Mouse (Mus musculus): ENCODE measurements around the gene Hoxc13.

- TF ChIP-seq CTCF (IDR thresholded peaks at IDR 0.05; ENCODE audit: control insufficient read depth, insufficient read depth, insufficient read length) (no peak), CEBPB (IDR thresholded peaks at IDR 0.05; ENCODE audit: low read depth) (no peak)
Observed at GRCm38 (mm10) chr15:102909536-102909935, 11.4 kb upstream of the Hoxc13 start.

Measured in C2C12 (cell line).